Mouse (Mus musculus): ENCODE results near the gene Sox6. TPM values are rescaled to one million over a fixed set of nuclear protein-coding genes. Genes with fewer than 3 reads are reported as not detected.

The Sox6 gene
- polyA plus RNA-seq, 1 experiment from 2014 or later, result 33.0 TPM

- H3K36me3 ChIP-seq (ENCODE audit: control insufficient read depth, insufficient read depth, low read length), result no peaks in the 10 kb centered on the region
- H3K4me1 ChIP-seq (replicated peaks; ENCODE audit: control insufficient read depth, insufficient read depth, low read length), result 0 out of 2 replicates have a peak, but pooled peaks cover 6% of the 10 kb centered on the region
- no peaks in the 10 kb centered on the region for H3K9me3 ChIP-seq (ENCODE audit: control insufficient read depth, low read length)
- H3K4me2 ChIP-seq (ENCODE audit: low read length), result peak overlapping the region; percentile 96
- 31% methylated on average over 26 of the region's 26 CpGs for WGBS
- peak overlapping the region; percentile 73 for H3K9ac ChIP-seq (ENCODE audit: low read length)
- H3K27ac ChIP-seq (ENCODE audit: low read depth), result no peak overlapping the region
- H3K27me3 ChIP-seq (replicated peaks; ENCODE audit: control insufficient read depth, insufficient read depth, low read length), result peaks cover 22% of the 10 kb centered on the region
- DNase-seq (ENCODE audit: low spot score) (peak; percentile 77), ATAC-seq (replicated peaks; ENCODE audit: low FRiP score, low TSS enrichment, low read depth) (no peak)
- peak overlapping the region; percentile 57 for H3K4me3 ChIP-seq (ENCODE audit: low read depth, low read length)
Measured at GRCm38 (mm10) chr7:116030597-116031387, 7.8 kb downstream of the Sox6 start.

GRCm38 (mm10) chr7:116029991-116030390, 8.6 kb downstream of the Sox6 start:
- ATAC-seq (replicated peaks; ENCODE audit: low FRiP score, low TSS enrichment, low read depth) (no peak), DNase-seq (ENCODE audit: low spot score) (no peak)
- no peak overlapping the region for H3K4me2 ChIP-seq (ENCODE audit: low read length)
- H3K9ac ChIP-seq (ENCODE audit: low read length), result no peak overlapping the region
- H3K27me3 ChIP-seq (replicated peaks; ENCODE audit: control insufficient read depth, insufficient read depth, low read length), result peaks cover 14% of the 10 kb centered on the region
- H3K4me1 ChIP-seq (replicated peaks; ENCODE audit: control insufficient read depth, insufficient read depth, low read length), result 0 out of 2 replicates have a peak, but pooled peaks cover 6% of the 10 kb centered on the region
- no peak overlapping the region for H3K27ac ChIP-seq (ENCODE audit: low read depth)
- no peak overlapping the region for H3K4me3 ChIP-seq (ENCODE audit: low read depth, low read length)
- 56% methylated on average over 3 of the region's 3 CpGs for WGBS
- no peaks in the 10 kb centered on the region for H3K36me3 ChIP-seq (ENCODE audit: control insufficient read depth, insufficient read depth, low read length)
- no peaks in the 10 kb centered on the region for H3K9me3 ChIP-seq (ENCODE audit: control insufficient read depth, low read length)

GRCm38 (mm10) chr7:116002726-116003125, 35.9 kb downstream of the Sox6 start:
- Histone ChIP-seq H3K9ac (ENCODE audit: low read length) (no peak overlapping the region), H3K4me3 (ENCODE audit: low read depth, low read length) (no peak overlapping the region), H3K9me3 (ENCODE audit: control insufficient read depth, low read length) (no peaks in the 10 kb centered on the region), H3K36me3 (ENCODE audit: control insufficient read depth, insufficient read depth, low read length) (no peaks in the 10 kb centered on the region), H3K27ac (ENCODE audit: low read depth) (no peak overlapping the region), H3K27me3 (replicated peaks; ENCODE audit: control insufficient read depth, insufficient read depth, low read length) (no peaks in the 10 kb centered on the region), H3K4me1 (replicated peaks; ENCODE audit: control insufficient read depth, insufficient read depth, low read length) (no peaks in the 10 kb centered on the region), H3K4me2 (ENCODE audit: low read length) (no peak overlapping the region)
- no peak for DNase-seq (ENCODE audit: low spot score)
- 91% methylated on average over 4 of the region's 4 CpGs for WGBS
- no peak for ATAC-seq (replicated peaks; ENCODE audit: low FRiP score, low TSS enrichment, low read depth)

- ATAC-seq (replicated peaks; ENCODE audit: low FRiP score, low TSS enrichment, low read depth) (no peak), DNase-seq (ENCODE audit: low spot score) (no peak)
- H3K27ac ChIP-seq (ENCODE audit: low read depth), result no peak overlapping the region
- no peaks in the 10 kb centered on the region for H3K27me3 ChIP-seq (replicated peaks; ENCODE audit: control insufficient read depth, insufficient read depth, low read length)
- no peak overlapping the region for H3K9ac ChIP-seq (ENCODE audit: low read length)
- no peaks in the 10 kb centered on the region for H3K4me1 ChIP-seq (replicated peaks; ENCODE audit: control insufficient read depth, insufficient read depth, low read length)
- no peak overlapping the region for H3K4me2 ChIP-seq (ENCODE audit: low read length)
- no peak overlapping the region for H3K4me3 ChIP-seq (ENCODE audit: low read depth, low read length)
- no peaks in the 10 kb centered on the region for H3K9me3 ChIP-seq (ENCODE audit: control insufficient read depth, low read length)
- WGBS, result 84% methylated on average over 2 of the region's 2 CpGs
- H3K36me3 ChIP-seq (ENCODE audit: control insufficient read depth, insufficient read depth, low read length), result no peaks in the 10 kb centered on the region
Measured at GRCm38 (mm10) chr7:115988109-115988779, 50.4 kb downstream of the Sox6 start.

- 78% methylated on average over 6 of the region's 6 CpGs for WGBS
- DNase-seq (ENCODE audit: low spot score) (no peak), ATAC-seq (replicated peaks; ENCODE audit: low FRiP score, low TSS enrichment, low read depth) (no peak)
- H3K27me3 ChIP-seq (replicated peaks; ENCODE audit: control insufficient read depth, insufficient read depth, low read length), result no peaks in the 10 kb centered on the region
- H3K27ac ChIP-seq (ENCODE audit: low read depth), result no peak overlapping the region
- H3K4me1 ChIP-seq (replicated peaks; ENCODE audit: control insufficient read depth, insufficient read depth, low read length), result no peaks in the 10 kb centered on the region
- no peaks in the 10 kb centered on the region for H3K9me3 ChIP-seq (ENCODE audit: control insufficient read depth, low read length)
- H3K36me3 ChIP-seq (ENCODE audit: control insufficient read depth, insufficient read depth, low read length), result no peaks in the 10 kb centered on the region
- no peak overlapping the region for H3K9ac ChIP-seq (ENCODE audit: low read length)
- no peak overlapping the region for H3K4me3 ChIP-seq (ENCODE audit: low read depth, low read length)
- no peak overlapping the region for H3K4me2 ChIP-seq (ENCODE audit: low read length)
Measured at GRCm38 (mm10) chr7:115985716-115986115, 52.9 kb downstream of the Sox6 start.

GRCm38 (mm10) chr7:115984076-115984475, 54.5 kb downstream of the Sox6 start:
- 95% methylated on average over 3 of the region's 3 CpGs for WGBS
- H3K9ac ChIP-seq (ENCODE audit: low read length), result no peak overlapping the region
- no peaks in the 10 kb centered on the region for H3K4me1 ChIP-seq (replicated peaks; ENCODE audit: control insufficient read depth, insufficient read depth, low read length)
- no peaks in the 10 kb centered on the region for H3K36me3 ChIP-seq (ENCODE audit: control insufficient read depth, insufficient read depth, low read length)
- no peaks in the 10 kb centered on the region for H3K27me3 ChIP-seq (replicated peaks; ENCODE audit: control insufficient read depth, insufficient read depth, low read length)
- no peak overlapping the region for H3K4me3 ChIP-seq (ENCODE audit: low read depth, low read length)
- no peak for ATAC-seq (replicated peaks; ENCODE audit: low FRiP score, low TSS enrichment, low read depth)
- no peaks in the 10 kb centered on the region for H3K9me3 ChIP-seq (ENCODE audit: control insufficient read depth, low read length)
- H3K27ac ChIP-seq (ENCODE audit: low read depth), result no peak overlapping the region
- no peak for DNase-seq (ENCODE audit: low spot score)
- H3K4me2 ChIP-seq (ENCODE audit: low read length), result no peak overlapping the region

- 84% methylated on average over 5 of the region's 5 CpGs for WGBS
- no peaks in the 10 kb centered on the region for H3K9me3 ChIP-seq (ENCODE audit: control insufficient read depth, low read length)
- no peak for ATAC-seq (replicated peaks; ENCODE audit: low FRiP score, low TSS enrichment, low read depth)
- H3K9ac ChIP-seq (ENCODE audit: low read length), result no peak overlapping the region
- H3K4me1 ChIP-seq (replicated peaks; ENCODE audit: control insufficient read depth, insufficient read depth, low read length), result no peaks in the 10 kb centered on the region
- no peaks in the 10 kb centered on the region for H3K36me3 ChIP-seq (ENCODE audit: control insufficient read depth, insufficient read depth, low read length)
- H3K4me2 ChIP-seq (ENCODE audit: low read length), result no peak overlapping the region
- no peaks in the 10 kb centered on the region for H3K27me3 ChIP-seq (replicated peaks; ENCODE audit: control insufficient read depth, insufficient read depth, low read length)
- no peak overlapping the region for H3K27ac ChIP-seq (ENCODE audit: low read depth)
- no peak for DNase-seq (ENCODE audit: low spot score)
- H3K4me3 ChIP-seq (ENCODE audit: low read depth, low read length), result no peak overlapping the region
Measured at GRCm38 (mm10) chr7:115979813-115980512, 58.6 kb downstream of the Sox6 start.

GRCm38 (mm10) chr7:115974518-115974917, 64.1 kb downstream of the Sox6 start:
- H3K9ac ChIP-seq (ENCODE audit: low read length), result no peak overlapping the region

More at GRCm38 (mm10) chr7:115974518-115974917, 64.1 kb downstream of the Sox6 start:
- 90% methylated on average over 2 of the region's 2 CpGs for WGBS
- Histone ChIP-seq H3K4me2 (ENCODE audit: low read length) (no peak overlapping the region), H3K4me1 (replicated peaks; ENCODE audit: control insufficient read depth, insufficient read depth, low read length) (no peaks in the 10 kb centered on the region), H3K27me3 (replicated peaks; ENCODE audit: control insufficient read depth, insufficient read depth, low read length) (no peaks in the 10 kb centered on the region), H3K36me3 (ENCODE audit: control insufficient read depth, insufficient read depth, low read length) (no peaks in the 10 kb centered on the region), H3K27ac (ENCODE audit: low read depth) (no peak overlapping the region), H3K9me3 (ENCODE audit: control insufficient read depth, low read length) (no peaks in the 10 kb centered on the region), H3K4me3 (ENCODE audit: low read depth, low read length) (no peak overlapping the region)
- no peak for DNase-seq (ENCODE audit: low spot score)
- ATAC-seq (replicated peaks; ENCODE audit: low FRiP score, low TSS enrichment, low read depth), result no peak

All from intestine, embryonic 14.5 days (tissue).